Mouse (Mus musculus) kidney, postnatal 25 days (tissue): ENCODE measurements around the gene Xlr5c.
"Not testable (repeated sequence)": the region's sequence is repeated elsewhere in the genome, so short reads cannot be mapped to it uniquely, and the experiment has no call there.

ENCODE experiments used
- DNase-seq, 2 experiments: peaks; one replicate each; pipeline ENCODE4 v3.0.0; 2021; ENCODE audit warnings: mixed read lengths in 2 of 2

The Xlr5c gene

DNA sequence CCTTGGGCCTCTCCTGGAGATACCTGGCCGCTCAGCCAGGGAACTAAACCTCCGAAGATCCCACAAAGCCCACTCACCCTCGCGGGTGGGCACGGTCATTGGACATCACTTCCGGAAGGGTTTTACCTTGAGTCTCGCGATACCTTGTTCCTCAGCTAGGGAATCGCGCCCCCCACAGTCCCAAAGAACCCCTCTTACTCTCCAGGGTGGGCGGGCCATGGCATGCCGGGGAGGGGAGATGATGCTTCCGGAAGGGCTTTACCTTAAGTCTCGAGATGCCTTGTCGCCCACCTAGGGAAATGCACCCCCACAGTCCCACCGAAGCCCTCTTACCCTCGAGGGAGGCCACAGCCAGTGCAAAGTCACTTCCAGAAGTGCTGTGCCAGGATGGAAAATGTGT, at the start of gene Xlr5c, which contains the start of gene Xlr5a:
Gene Xlr5c, minus strand, starts transcription at position 101 of the 400 bp plus-strand sequence.
Gene Xlr5a, minus strand, starts transcription at position 101 of the 400 bp plus-strand sequence.
- DNase-seq, result not testable (repeated sequence)

DNA sequence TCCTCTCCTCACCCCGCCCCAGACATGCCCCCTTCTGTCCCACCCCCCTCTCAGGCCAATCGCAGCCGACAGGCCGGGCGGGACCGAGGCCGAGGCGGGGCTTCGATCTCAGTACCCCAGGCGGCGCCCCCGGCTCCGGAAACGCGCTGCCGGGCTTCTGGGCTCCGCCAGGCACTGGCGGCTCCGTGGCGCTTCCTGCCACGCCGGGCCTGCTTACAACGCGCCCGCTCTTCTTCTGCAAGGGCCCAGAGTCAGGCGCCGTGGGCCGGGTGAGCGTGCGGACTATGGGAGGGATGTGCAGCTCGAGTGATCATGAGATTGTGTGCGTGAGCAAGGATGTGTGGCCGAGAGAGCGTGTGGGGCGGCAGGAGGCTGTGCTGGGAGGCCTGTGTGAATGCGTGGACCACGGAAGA, 49.7 kb upstream of the Xlr5c start, which contains the start of gene Zfp275:
Gene Zfp275, plus strand, starts transcription at position 139 of the 413 bp plus-strand sequence.
- peak; percentile 74 to 89 for DNase-seq

GRCm38 (mm10) chrX:73342068-73342467, 49.3 kb upstream of the Xlr5c start:
- DNase-seq, result no peak

DNA sequence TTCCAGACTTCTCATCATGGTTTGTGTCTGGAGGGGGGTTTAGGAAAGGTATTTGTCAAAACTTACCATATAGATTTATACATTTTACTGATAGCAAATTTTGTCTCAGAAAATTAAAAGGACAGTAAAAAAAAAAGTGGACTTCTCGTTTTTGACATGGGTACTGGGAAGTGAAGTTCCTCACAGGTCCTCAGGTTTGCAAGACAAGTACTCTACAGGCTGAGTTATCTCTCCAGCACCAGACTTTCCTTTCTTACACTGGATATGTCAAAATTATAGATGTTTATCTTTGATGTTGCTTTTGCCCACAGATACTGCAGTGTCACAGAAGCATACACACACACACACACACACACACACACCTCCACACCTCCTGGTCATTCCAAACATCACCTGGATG, 48.7 kb upstream of the Xlr5c start:
- no peak for DNase-seq

GRCm38 (mm10) chrX:73336740-73337139, 44.0 kb upstream of the Xlr5c start, which contains the start of gene Gm45015:
Gm45015 (minus strand) TSS chrX:73336840.
- no peak for DNase-seq

DNA sequence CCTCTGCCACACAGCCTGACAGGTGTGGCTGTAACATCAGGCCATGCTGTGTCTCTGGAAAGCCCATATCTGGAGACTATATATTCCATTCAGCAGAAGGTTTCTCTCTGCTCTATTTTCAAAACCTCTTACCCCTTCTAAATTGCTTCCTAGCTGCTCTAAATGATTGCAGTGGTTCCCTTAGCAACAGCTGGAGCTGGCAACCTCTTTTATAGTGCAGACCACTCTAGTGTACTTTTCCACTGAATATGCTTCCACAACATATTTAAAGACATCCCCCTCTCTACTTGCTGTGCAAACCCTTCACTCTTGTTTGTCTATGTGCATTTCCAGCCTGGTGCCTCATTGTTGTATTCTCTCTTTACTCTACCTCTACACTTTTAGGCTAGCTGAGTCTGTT, 40.8 kb upstream of the Xlr5c start:
- no peak for DNase-seq

GRCm38 (mm10) chrX:73327215-73327614, 34.4 kb upstream of the Xlr5c start:
- DNase-seq, result no peak

- no peak for DNase-seq
Observed at GRCm38 (mm10) chrX:73321029-73321428, 28.3 kb upstream of the Xlr5c start.

GRCm38 (mm10) chrX:73312522-73312921, 19.7 kb upstream of the Xlr5c start:
- DNase-seq, result peak in 1 of 2 experiments; percentile 60

DNA sequence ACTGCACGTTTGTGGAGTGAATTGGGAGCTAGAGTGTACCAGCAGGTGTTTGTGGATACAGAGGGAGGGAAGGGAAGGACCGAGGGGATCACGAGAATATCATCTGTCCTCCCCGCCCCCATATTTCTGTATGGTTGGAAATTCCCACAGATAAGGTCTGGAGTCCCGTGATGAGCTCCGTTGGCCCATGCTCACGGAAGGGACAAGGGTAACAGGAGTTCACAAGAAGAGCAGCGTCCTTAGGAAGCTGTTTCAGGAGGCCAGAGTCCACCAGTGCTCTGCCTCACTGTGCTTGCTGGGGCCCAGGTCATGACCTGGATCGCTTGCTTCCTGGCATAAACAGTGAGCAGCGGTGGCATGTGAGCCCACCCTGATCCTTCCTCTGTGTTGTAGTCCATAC, 3.0 kb upstream of the Xlr5c start:
- DNase-seq, result peak; percentile 5 to 71

GRCm38 (mm10) chrX:73265270-73265669, 27.5 kb downstream of the Xlr5c start, which contains the start of gene Xlr3c:
Xlr3c (minus strand) TSS chrX:73265390.
- peak in 1 of 2 experiments; percentile 29 for DNase-seq

DNA sequence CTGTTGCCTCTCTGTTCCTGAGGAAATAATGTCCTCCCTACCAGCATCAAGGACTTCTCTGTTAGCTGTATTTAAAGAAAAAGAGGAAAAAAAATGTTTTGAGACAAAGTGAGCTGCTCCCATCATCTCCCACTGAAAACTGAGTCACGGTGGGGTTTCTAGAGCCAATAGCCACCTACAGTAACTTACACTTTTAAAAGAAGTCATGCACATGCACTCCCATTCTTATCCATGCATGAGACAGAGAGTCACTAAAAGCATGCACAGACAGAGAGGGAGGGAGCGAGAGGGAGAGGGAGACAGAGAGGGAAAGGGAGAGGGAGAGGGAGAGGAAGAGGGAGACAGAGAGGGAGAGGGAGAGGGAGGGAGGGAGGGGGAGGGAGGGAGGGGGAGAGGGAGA, 30.3 kb downstream of the Xlr5c start:
- DNase-seq, result not testable (repeated sequence)

DNA sequence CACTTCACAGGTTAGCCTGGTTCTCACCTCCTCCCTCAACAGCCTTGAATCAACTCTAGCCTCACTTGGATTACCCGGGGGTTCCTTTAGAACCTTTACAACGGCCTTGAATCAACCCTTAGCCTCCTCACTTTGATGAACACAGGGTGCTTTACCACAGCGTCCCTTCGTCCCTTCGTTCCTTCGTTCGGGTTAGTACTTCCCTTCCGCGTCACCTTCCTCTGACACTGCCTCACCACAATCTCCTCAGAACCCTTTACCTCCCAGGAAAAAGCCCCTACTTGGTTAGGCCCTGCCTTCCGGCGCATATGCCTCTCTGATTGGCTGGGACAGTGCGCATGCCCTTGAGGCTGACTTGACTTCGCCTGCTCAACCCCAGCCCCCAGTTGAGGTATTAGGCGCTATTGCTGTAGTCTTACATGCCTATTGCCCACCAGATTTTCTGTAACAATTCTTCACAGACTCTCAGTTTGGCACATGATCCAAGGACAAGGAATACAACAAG, 49.9 kb downstream of the Xlr5c start, which contains the start of gene Xlr4c:
Gene Xlr4c, minus strand, starts transcription at position 310 of the 505 bp plus-strand sequence.
- not testable (repeated sequence) for DNase-seq
